Mouse (Mus musculus): ENCODE data around the gene Gclc.

DNA sequence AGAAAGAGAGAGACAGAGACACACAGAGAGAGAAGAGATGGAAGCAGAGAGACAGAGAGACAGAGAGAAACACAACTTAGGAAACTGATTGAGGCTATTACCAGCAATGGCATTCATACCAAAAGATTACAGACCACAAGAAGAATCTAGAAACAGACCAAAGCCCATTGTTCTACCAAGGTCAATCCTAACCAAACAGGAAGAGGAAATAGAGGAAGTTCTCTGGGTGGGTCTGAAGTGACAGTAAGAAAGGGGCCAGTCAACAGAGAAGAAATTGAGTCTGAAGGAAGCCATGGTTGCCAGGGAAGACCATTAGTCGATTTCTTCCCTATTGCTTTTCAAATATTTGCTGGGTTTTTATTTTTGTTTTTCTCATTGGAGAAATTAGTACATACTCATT, 81.4 kb downstream of the Gclc start:
- TF ChIP-seq CTCF (IDR thresholded peaks at IDR 0.05; ENCODE audit: control insufficient read depth, insufficient read depth, insufficient read length) (no peak), USF1 (IDR thresholded peaks at IDR 0.05; ENCODE audit: low read depth) (no peak), MYOG (IDR thresholded peaks at IDR 0.05; ENCODE audit: control insufficient read depth, extremely low read depth, insufficient read length) (no peak), CEBPB (IDR thresholded peaks at IDR 0.05; ENCODE audit: low read depth) (no peak), MAX (IDR thresholded peaks at IDR 0.05) (no peak), MYOD1 (IDR thresholded peaks at IDR 0.05; ENCODE audit: control insufficient read depth, insufficient read length, low read depth) (no peak), FOSL1 (IDR thresholded peaks at IDR 0.05; ENCODE audit: insufficient read depth, low read length, poor library complexity, severe bottlenecking) (no peak)
